Mouse (Mus musculus) C2C12 (cell line): ENCODE measurements around the gene Furin.

Source experiments
- CEBPB ChIP-seq: IDR thresholded peaks from one replicate; pipeline ENCODE4 v1.6.1; 2011; ENCODE audit warnings: low read depth, mild to moderate bottlenecking, control low read depth, moderate library complexity
- CTCF ChIP-seq: IDR thresholded peaks from one replicate; pipeline ENCODE4 v1.5.1; 2011; ENCODE audit not compliant: control insufficient read depth, insufficient read depth, insufficient read length
- FOSL1 ChIP-seq: IDR thresholded peaks from one replicate; pipeline ENCODE4 v1.8.0; 2011; ENCODE audit warnings: mild to moderate bottlenecking, low read length; ENCODE audit not compliant: poor library complexity, insufficient read depth, severe bottlenecking
- MAX ChIP-seq: IDR thresholded peaks from one replicate; pipeline ENCODE4 v1.6.1; 2011; ENCODE audit warnings: mild to moderate bottlenecking, control low read depth
- MYOG ChIP-seq: IDR thresholded peaks from one replicate; pipeline ENCODE4 v1.6.1; 2011; ENCODE audit not compliant: control insufficient read depth, insufficient read length; ENCODE audit errors: extremely low read depth
- USF1 ChIP-seq: IDR thresholded peaks from one replicate; pipeline ENCODE4 v1.6.1; 2011; ENCODE audit warnings: low read depth, mild to moderate bottlenecking, control low read depth, moderate library complexity

DNA sequence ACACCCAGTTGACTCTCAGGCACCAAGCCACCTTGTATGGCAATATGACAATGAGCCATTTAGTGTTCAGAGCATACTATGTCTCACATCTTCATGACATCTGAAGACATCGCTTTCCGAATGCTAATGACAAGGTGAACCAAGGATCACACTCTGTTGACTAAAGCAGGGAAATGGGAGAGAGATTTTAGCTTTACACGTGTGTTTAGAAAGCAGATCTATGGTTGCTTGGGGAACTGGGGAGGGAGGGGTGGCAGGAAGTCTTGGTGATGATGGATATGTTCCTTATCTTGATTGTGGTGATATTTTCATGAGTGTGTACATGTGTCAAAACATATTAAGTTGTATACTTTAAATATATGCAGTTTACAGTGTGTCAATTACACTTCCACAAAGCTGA is 950 bp upstream of the Furin start:
- TF ChIP-seq CTCF (no peak), USF1 (no peak), MAX (no peak), FOSL1 (no peak), MYOG (no peak), CEBPB (no peak)
